Mouse (Mus musculus) left cerebral cortex, postnatal 25 days (tissue): ENCODE measurements at regions not wholly inside any gene's neighbourhood (a gene's known extent, or its start where the extent isn't known, plus 50 kb on each side); places are given as distances from the start of the nearest gene placed in this dataset.

ENCODE experiments used
- DNase-seq, 2 experiments: peaks; one replicate each; pipeline ENCODE4 v3.0.0; 2022; ENCODE audit warnings: low spot score in 2 of 2, mixed read lengths in 1 of 2
- intact Hi-C: fragments of 180-260 bp; cut with DNase I; formaldehyde crosslinking; loops from one replicate; pipeline ENCODE4 v1.15.1; 2025

- DNase-seq, result peak in 1 of 2 experiments; percentile 55
- intact Hi-C loops, result no loop called here
These were observed 64.1 kb upstream of the Gm5148 start for GRCm38 (mm10) chr3:37788366-37788765.

GRCm38 (mm10) chr3:37786792-37787191 lies 62.5 kb upstream of the Gm5148 start:
- intact Hi-C loops, result no loop called here
- DNase-seq, result no peak

- no peak for DNase-seq
- intact Hi-C loops, result no loop called here
These were observed 56.8 kb upstream of the Gm5148 start for GRCm38 (mm10) chr3:37781086-37781485.

- intact Hi-C loops, result no loop called here
- peak in 1 of 2 experiments; percentile 29 for DNase-seq
These were observed 55.7 kb upstream of the Gm5148 start for GRCm38 (mm10) chr3:37779867-37780475.

- intact Hi-C loops, result no loop called here
- DNase-seq, result no peak
These were observed 54.1 kb upstream of the Gm5148 start for GRCm38 (mm10) chr3:37778386-37778785.

GRCm38 (mm10) chr3:37776224-37776623 lies 51.9 kb upstream of the Gm5148 start:
- intact Hi-C loops, result no loop called here
- no peak for DNase-seq
